Mouse (Mus musculus): ENCODE results near the gene Cntnap5a.

DNA sequence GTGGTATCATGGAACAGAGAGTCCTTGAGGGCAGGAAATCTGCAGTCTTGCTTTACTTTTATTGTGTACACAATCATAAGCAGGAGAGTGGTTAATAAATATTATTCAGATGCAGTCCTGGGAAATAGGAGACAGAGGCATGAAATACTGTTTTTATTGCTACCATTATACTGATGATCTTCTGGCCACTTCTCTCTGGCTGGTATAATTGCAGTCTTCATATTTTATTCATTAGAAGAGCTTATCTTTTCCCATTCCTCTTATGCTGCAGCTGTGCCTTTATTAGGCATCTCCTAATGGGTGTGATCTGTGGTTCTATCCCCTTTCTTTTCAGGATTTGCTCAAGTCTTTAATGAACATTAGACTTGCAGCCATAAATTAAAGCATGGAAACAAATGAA lies 707.8 kb downstream of the Cntnap5a start:
- no peak for TF ChIP-seq CTCF (IDR thresholded peaks at IDR 0.05; ENCODE audit: low read depth)
- no peak for TF ChIP-seq EP300 (IDR thresholded peaks at IDR 0.05; ENCODE audit: low read depth)
